Mouse (Mus musculus): ENCODE data around the gene Tsc22d3. TPM values are rescaled to one million over a fixed set of nuclear protein-coding genes. Genes with fewer than 3 reads are reported as not detected.

Tsc22d3 gene
- polyA plus RNA-seq, 1 experiment: 0.07 TPM

- TF ChIP-seq TAL1 (IDR thresholded peaks at IDR 0.05; ENCODE audit: low read length) (no peak), GATA1 (IDR thresholded peaks at IDR 0.05; ENCODE audit: low read length) (no peak)
- Histone ChIP-seq H3K36me3 (ENCODE audit: control insufficient read depth) (peaks cover 2% of the 10 kb centered on the region; the same call in 1 of the 2 replicates), H3K4me1 (ENCODE audit: control insufficient read depth) (peaks cover 22% of the 10 kb centered on the region), H3K27me3 (ENCODE audit: control insufficient read depth) (no peaks in the 10 kb centered on the region; the same call in 1 of the 2 replicates), H3K4me3 (replicated peaks) (no peak overlapping the region), H3K9me3 (ENCODE audit: control insufficient read depth, low read length) (no peaks in the 10 kb centered on the region)
Observed at GRCm38 (mm10) chrX:140538649-140539048, 61.8 kb downstream of the Tsc22d3 start.

- Histone ChIP-seq H3K4me1 (ENCODE audit: control insufficient read depth) (peaks cover 13% of the 10 kb centered on the region), H3K27me3 (ENCODE audit: control insufficient read depth) (no peaks in the 10 kb centered on the region; the same call in 1 of the 2 replicates), H3K9me3 (ENCODE audit: control insufficient read depth, low read length) (no peaks in the 10 kb centered on the region), H3K4me3 (replicated peaks) (no peak overlapping the region), H3K36me3 (ENCODE audit: control insufficient read depth) (peaks cover 2% of the 10 kb centered on the region; the same call in 1 of the 2 replicates)
- TF ChIP-seq TAL1 (IDR thresholded peaks at IDR 0.05; ENCODE audit: low read length) (no peak), GATA1 (IDR thresholded peaks at IDR 0.05; ENCODE audit: low read length) (no peak)
Observed at GRCm38 (mm10) chrX:140537662-140538061, 62.8 kb downstream of the Tsc22d3 start.

- TF ChIP-seq GATA1 (IDR thresholded peaks at IDR 0.05; ENCODE audit: low read length) (no peak), TAL1 (IDR thresholded peaks at IDR 0.05; ENCODE audit: low read length) (no peak)
- Histone ChIP-seq H3K36me3 (ENCODE audit: control insufficient read depth) (no peaks in the 10 kb centered on the region), H3K4me3 (replicated peaks) (no peak overlapping the region), H3K4me1 (ENCODE audit: control insufficient read depth) (peaks cover 8% of the 10 kb centered on the region), H3K9me3 (ENCODE audit: control insufficient read depth, low read length) (no peaks in the 10 kb centered on the region; the same call in 1 of the 2 replicates), H3K27me3 (ENCODE audit: control insufficient read depth) (no peaks in the 10 kb centered on the region)
Observed at GRCm38 (mm10) chrX:140535487-140535886, 65.0 kb downstream of the Tsc22d3 start.

GRCm38 (mm10) chrX:140534306-140534705 lies 66.2 kb downstream of the Tsc22d3 start:
- Histone ChIP-seq H3K27me3 (ENCODE audit: control insufficient read depth) (no peaks in the 10 kb centered on the region), H3K4me3 (replicated peaks) (no peak overlapping the region), H3K9me3 (ENCODE audit: control insufficient read depth, low read length) (no peaks in the 10 kb centered on the region; the same call in 1 of the 2 replicates), H3K4me1 (ENCODE audit: control insufficient read depth) (peaks cover 9% of the 10 kb centered on the region), H3K36me3 (ENCODE audit: control insufficient read depth) (no peaks in the 10 kb centered on the region)
- TF ChIP-seq TAL1 (IDR thresholded peaks at IDR 0.05; ENCODE audit: low read length) (no peak), GATA1 (IDR thresholded peaks at IDR 0.05; ENCODE audit: low read length) (no peak)

- H3K36me3 ChIP-seq (ENCODE audit: control insufficient read depth): no peaks in the 10 kb centered on the region
- TF ChIP-seq GATA1 (IDR thresholded peaks at IDR 0.05; ENCODE audit: low read length) (no peak), TAL1 (IDR thresholded peaks at IDR 0.05; ENCODE audit: low read length) (no peak)
Observed at GRCm38 (mm10) chrX:140532325-140532724, 68.1 kb downstream of the Tsc22d3 start.

GRCm38 (mm10) chrX:140531356-140531755 lies 69.1 kb downstream of the Tsc22d3 start:
- H3K27me3 ChIP-seq (ENCODE audit: control insufficient read depth): no peaks in the 10 kb centered on the region
- no peaks in the 10 kb centered on the region; the same call in 1 of the 2 replicates for H3K9me3 ChIP-seq (ENCODE audit: control insufficient read depth, low read length)
- no peak for TF ChIP-seq GATA1 (IDR thresholded peaks at IDR 0.05; ENCODE audit: low read length)
- TF ChIP-seq TAL1 (IDR thresholded peaks at IDR 0.05; ENCODE audit: low read length): no peak
- H3K4me1 ChIP-seq (ENCODE audit: control insufficient read depth): peaks cover 8% of the 10 kb centered on the region
- no peak overlapping the region for H3K4me3 ChIP-seq (replicated peaks)
- no peaks in the 10 kb centered on the region for H3K36me3 ChIP-seq (ENCODE audit: control insufficient read depth)

More at GRCm38 (mm10) chrX:140532325-140532724, 68.1 kb downstream of the Tsc22d3 start:
- Histone ChIP-seq H3K4me3 (replicated peaks) (no peak overlapping the region), H3K27me3 (ENCODE audit: control insufficient read depth) (no peaks in the 10 kb centered on the region), H3K4me1 (ENCODE audit: control insufficient read depth) (peaks cover 8% of the 10 kb centered on the region), H3K9me3 (ENCODE audit: control insufficient read depth, low read length) (no peaks in the 10 kb centered on the region; the same call in 1 of the 2 replicates)

GRCm38 (mm10) chrX:140530632-140531031 lies 69.8 kb downstream of the Tsc22d3 start:
- H3K27me3 ChIP-seq (ENCODE audit: control insufficient read depth): no peaks in the 10 kb centered on the region
- H3K36me3 ChIP-seq (ENCODE audit: control insufficient read depth): no peaks in the 10 kb centered on the region
- H3K4me3 ChIP-seq (replicated peaks): no peak overlapping the region
- no peaks in the 10 kb centered on the region; the same call in 1 of the 2 replicates for H3K9me3 ChIP-seq (ENCODE audit: control insufficient read depth, low read length)
- peaks cover 8% of the 10 kb centered on the region for H3K4me1 ChIP-seq (ENCODE audit: control insufficient read depth)
- TF ChIP-seq GATA1 (IDR thresholded peaks at IDR 0.05; ENCODE audit: low read length) (no peak), TAL1 (IDR thresholded peaks at IDR 0.05; ENCODE audit: low read length) (no peak)

GRCm38 (mm10) chrX:140529074-140529561 lies 71.3 kb downstream of the Tsc22d3 start:
- H3K9me3 ChIP-seq (ENCODE audit: control insufficient read depth, low read length): no peaks in the 10 kb centered on the region; the same call in 1 of the 2 replicates
- H3K4me1 ChIP-seq (ENCODE audit: control insufficient read depth): peaks cover 8% of the 10 kb centered on the region
- no peaks in the 10 kb centered on the region for H3K36me3 ChIP-seq (ENCODE audit: control insufficient read depth)
- H3K4me3 ChIP-seq (replicated peaks): no peak overlapping the region
- no peak for TF ChIP-seq TAL1 (IDR thresholded peaks at IDR 0.05; ENCODE audit: low read length)
- no peaks in the 10 kb centered on the region for H3K27me3 ChIP-seq (ENCODE audit: control insufficient read depth)

- Histone ChIP-seq H3K27me3 (ENCODE audit: control insufficient read depth) (no peaks in the 10 kb centered on the region), H3K4me3 (replicated peaks) (no peak overlapping the region), H3K9me3 (ENCODE audit: control insufficient read depth, low read length) (no peaks in the 10 kb centered on the region), H3K4me1 (ENCODE audit: control insufficient read depth) (peaks cover 8% of the 10 kb centered on the region), H3K36me3 (ENCODE audit: control insufficient read depth) (no peaks in the 10 kb centered on the region)
- TF ChIP-seq GATA1 (IDR thresholded peaks at IDR 0.05; ENCODE audit: low read length): no peak
- no peak for TF ChIP-seq TAL1 (IDR thresholded peaks at IDR 0.05; ENCODE audit: low read length)
Observed at GRCm38 (mm10) chrX:140527231-140527630, 73.2 kb downstream of the Tsc22d3 start.

GRCm38 (mm10) chrX:140526253-140526618 lies 74.2 kb downstream of the Tsc22d3 start:
- H3K36me3 ChIP-seq (ENCODE audit: control insufficient read depth): no peaks in the 10 kb centered on the region
- no peaks in the 10 kb centered on the region for H3K27me3 ChIP-seq (ENCODE audit: control insufficient read depth)
- H3K9me3 ChIP-seq (ENCODE audit: control insufficient read depth, low read length): no peaks in the 10 kb centered on the region
- TF ChIP-seq GATA1 (IDR thresholded peaks at IDR 0.05; ENCODE audit: low read length): no peak
- TF ChIP-seq TAL1 (IDR thresholded peaks at IDR 0.05; ENCODE audit: low read length): no peak
- H3K4me3 ChIP-seq (replicated peaks): no peak overlapping the region
- peaks cover 8% of the 10 kb centered on the region for H3K4me1 ChIP-seq (ENCODE audit: control insufficient read depth)
